Mouse (Mus musculus): ENCODE measurements at regions not wholly inside any gene's neighbourhood (a gene's known extent, or its start where the extent isn't known, plus 50 kb on each side); places are given as distances from the start of the nearest gene placed in this dataset.

GRCm38 (mm10) chr1:184402985-184403384, 329.4 kb downstream of the Hlx start:
- DNase-seq (ENCODE audit: extremely low read depth, low read depth), result no peak

DNA sequence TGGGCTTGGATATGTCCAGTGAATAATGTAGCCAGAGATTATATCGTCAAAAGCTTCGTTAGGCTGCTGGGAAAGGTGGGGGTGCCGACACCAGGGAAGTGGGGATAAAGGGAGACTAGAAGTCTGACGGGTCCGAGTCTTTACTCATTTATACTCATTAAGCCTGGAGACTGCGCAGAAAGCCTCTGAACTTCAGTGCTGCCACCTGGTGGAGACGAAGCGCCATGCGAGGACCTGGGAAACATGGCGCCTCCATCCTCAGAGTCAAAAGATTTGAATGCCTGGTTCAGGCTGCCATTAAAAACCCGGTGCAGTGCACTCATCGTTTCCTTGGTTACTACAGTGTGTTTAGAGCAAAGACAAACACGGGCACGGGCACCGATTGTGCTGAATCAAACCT, 337.2 kb downstream of the Hlx start:
- no peak for DNase-seq (ENCODE audit: extremely low read depth, low read depth)

GRCm38 (mm10) chr1:184394559-184395194, 337.7 kb downstream of the Hlx start:
- DNase-seq (ENCODE audit: extremely low read depth, low read depth), result no peak

- DNase-seq (ENCODE audit: extremely low read depth, low read depth), result no peak
These were observed 348.2 kb downstream of the Hlx start for GRCm38 (mm10) chr1:184384088-184384823.

GRCm38 (mm10) chr1:184378665-184379064, 344.6 kb upstream of the 1700056E22Rik start:
- no peak for DNase-seq (ENCODE audit: extremely low read depth, low read depth)

DNA sequence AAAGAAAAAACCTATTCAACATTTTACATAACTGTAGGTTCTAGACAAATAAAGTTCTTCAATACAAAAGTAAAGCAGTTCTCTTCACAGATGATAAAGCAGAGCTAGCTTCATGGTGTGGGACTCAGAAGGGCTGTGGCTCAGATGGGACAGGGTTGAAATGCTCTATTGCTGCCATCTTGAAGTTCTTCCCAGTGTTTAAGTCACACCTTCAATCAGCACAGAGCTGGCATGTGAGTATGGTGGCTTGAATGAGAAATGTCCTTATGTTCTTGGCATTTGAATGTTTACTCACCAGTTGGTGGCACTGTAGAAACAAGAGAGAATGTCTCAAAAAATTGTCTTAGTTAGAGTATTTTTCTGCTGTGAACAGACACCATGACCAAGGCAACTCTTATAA, 330.9 kb upstream of the 1700056E22Rik start:
- no peak for DNase-seq (ENCODE audit: extremely low read depth, low read depth)

DNA sequence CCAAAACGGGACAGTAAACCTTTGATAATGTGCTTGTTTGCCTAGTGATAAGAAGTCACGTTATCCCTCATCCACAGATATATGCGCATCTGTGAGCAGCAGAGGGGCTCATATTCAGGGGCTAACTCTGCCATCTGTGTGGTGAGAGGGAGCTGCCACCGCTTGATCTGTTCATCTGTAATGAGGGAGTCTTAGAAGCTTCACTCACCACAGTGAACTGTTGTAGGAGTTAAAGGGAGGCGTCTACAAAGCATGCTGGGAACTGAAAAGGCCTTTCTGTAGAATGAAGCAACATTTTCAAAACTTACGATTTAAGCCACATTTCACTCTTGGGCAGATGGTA, 324.1 kb upstream of the 1700056E22Rik start:
- no peak for DNase-seq (ENCODE audit: extremely low read depth, low read depth)

DNA sequence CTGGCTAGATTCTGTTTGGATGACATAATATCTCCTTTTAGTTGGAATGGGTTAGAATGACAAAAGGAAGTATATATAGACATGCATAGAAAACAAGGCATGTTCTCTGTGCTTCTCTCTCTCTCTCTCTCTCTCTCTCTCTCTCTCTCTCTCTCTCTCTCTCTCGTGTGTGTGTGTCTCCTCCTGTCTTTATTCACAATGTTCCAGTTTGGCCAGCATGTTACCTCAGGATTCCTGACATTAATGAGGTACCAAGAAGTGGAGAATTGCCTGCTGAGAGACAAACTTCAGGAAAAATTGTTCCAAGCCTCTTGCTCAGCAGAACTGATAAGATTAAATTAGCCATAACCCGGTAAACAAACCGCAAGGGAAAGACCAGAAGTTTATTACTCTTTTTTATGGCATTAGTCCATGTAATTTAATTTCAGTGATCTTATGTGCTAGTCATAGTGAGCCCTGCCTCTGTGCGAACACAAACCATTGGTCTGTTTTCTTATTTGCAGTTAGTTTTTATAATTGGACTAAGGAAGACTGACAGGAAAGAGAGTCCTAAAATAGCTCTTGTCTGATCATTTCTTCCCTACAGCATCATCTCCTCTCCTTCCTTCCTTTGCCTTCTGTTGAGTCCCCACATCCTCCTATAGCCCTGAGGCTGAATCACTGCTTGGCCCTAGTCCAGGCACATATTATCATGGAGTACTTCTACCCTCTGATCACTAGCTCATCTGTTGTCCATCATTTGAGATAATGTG, 323.5 kb upstream of the 1700056E22Rik start:
- DNase-seq (ENCODE audit: extremely low read depth, low read depth), result no peak

DNA sequence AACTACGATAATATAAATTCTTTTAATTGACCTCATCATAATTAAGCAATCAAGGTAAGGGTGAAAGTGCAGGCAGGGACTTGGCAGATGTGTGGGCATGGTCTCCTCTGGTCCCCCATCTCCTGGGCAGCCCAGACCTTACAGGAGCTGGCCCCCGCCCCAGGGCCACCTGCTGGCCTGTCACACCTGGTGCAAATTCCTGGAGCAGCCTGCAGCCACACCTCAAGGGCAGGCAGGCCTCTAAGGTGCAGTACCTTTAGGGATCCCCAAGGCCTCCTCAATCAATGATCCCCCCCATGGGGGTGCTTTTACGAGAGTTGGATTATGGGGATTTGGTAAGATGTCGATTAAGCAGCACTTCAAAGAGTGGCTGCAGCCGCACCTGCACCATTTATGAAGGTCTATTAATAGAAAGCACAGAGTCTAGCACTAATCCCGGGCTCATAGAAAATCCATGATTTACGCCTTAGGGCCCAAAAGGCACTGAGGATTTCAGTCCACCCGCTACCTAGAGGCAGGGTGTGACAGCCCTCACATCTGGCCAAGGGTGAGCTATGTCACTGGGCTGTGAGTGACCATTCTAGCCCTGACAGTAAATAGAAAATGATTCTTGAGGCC, 319.8 kb upstream of the 1700056E22Rik start:
- no peak for DNase-seq (ENCODE audit: extremely low read depth, low read depth)

GRCm38 (mm10) chr1:184351760-184352159, 317.7 kb upstream of the 1700056E22Rik start:
- no peak for DNase-seq (ENCODE audit: extremely low read depth, low read depth)

GRCm38 (mm10) chr1:184344829-184345228, 310.7 kb upstream of the 1700056E22Rik start:
- DNase-seq (ENCODE audit: extremely low read depth, low read depth), result no peak

- DNase-seq (ENCODE audit: extremely low read depth, low read depth), result no peak
These were observed 301.9 kb upstream of the 1700056E22Rik start for GRCm38 (mm10) chr1:184335952-184336351.

- no peak for DNase-seq (ENCODE audit: extremely low read depth, low read depth)
These were observed 301.2 kb upstream of the 1700056E22Rik start for GRCm38 (mm10) chr1:184335281-184335680.

DNA sequence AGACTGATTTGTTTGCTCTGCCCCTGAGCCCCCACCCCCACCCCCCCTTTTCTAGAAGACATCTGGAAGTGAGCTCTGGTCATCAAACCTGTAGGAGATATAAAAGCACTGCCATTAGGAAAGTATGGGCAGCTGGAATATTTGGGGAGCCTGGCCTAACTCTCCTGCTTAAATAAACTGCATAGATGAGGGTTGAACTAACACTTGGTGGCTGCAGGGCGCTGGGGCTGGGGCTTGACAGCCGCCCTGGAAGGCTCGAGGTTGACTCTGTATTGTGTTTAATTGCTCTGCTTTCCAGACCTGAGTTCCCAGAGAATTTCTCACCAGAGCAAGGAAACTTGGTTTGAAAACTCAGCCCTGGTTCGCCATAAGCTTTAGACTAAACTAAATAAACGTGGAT, 300.7 kb upstream of the 1700056E22Rik start:
- no peak for DNase-seq (ENCODE audit: extremely low read depth, low read depth)

GRCm38 (mm10) chr1:184333086-184333485, 299.0 kb upstream of the 1700056E22Rik start:
- DNase-seq (ENCODE audit: extremely low read depth, low read depth), result no peak

- no peak for DNase-seq (ENCODE audit: extremely low read depth, low read depth)
These were observed 296.6 kb upstream of the 1700056E22Rik start for GRCm38 (mm10) chr1:184330516-184331350.

DNA sequence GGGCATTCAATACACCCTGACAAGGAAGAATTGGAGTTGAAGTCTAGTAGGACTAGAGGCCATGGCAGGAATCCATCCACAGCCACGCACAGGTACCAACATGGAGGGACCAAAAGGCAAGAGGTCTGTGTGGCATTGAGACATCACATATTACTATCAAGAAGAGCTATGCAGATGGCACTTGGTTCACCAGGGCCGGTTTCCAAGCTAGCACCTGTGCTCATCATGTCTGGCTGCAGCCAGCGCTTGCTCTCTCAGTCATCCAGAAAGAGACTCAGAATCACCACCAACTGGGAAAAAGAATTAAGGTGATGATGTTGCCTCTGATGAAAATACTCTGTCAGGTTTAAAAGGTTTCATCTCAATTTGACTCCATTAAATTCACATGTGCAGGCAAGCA, 292.1 kb upstream of the 1700056E22Rik start:
- DNase-seq (ENCODE audit: extremely low read depth, low read depth), result no peak

DNA sequence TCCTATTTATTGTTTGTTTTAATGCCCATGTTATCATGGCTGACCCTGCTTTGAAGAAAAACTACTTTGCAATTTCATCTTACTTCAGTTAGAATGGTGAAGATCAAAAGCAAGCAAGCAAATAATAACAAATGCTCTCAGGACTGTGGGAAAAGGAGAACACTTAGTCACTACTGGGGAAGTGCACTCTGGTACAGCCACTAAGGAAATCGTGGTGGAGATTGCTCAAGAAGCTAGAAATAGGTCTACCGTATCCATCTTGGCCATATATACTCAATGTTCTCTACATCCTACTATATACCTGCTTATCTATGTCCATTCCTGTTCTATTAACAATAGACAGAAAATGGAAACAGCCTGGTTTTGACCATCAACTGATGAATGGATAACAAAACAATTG, 290.1 kb upstream of the 1700056E22Rik start:
- no peak for DNase-seq (ENCODE audit: extremely low read depth, low read depth)

DNA sequence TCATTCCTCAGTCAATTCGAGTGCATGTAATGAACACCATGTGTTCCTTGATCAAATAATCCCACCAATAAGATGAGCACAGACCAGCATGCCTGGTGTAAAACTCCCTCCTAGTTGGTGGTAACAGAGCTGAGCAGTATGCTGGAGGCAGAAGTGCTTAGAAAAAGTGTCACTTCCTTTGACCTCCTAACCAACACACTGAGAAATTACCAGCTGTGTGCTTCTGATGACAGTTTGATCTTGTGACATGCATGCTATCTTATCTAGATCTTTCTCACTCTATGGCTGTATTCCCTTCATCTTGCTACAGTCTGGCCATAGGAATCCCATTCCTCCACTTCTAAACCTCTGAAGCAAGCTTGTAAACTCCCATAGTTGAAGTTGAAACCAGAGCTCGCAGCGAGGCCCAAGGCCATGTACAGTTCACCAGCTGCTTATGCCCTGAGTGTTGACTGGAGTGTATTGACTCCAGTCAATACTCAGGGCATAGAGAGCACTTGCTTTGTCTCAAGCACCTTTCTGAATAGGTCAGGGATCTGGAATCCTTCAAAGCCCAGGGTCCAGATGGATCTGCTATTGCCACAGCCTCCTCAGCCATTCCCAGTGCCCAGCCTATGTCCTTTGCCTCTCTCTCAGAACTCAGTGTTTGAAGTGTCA, 286.5 kb upstream of the 1700056E22Rik start:
- DNase-seq (ENCODE audit: extremely low read depth, low read depth), result no peak

DNA sequence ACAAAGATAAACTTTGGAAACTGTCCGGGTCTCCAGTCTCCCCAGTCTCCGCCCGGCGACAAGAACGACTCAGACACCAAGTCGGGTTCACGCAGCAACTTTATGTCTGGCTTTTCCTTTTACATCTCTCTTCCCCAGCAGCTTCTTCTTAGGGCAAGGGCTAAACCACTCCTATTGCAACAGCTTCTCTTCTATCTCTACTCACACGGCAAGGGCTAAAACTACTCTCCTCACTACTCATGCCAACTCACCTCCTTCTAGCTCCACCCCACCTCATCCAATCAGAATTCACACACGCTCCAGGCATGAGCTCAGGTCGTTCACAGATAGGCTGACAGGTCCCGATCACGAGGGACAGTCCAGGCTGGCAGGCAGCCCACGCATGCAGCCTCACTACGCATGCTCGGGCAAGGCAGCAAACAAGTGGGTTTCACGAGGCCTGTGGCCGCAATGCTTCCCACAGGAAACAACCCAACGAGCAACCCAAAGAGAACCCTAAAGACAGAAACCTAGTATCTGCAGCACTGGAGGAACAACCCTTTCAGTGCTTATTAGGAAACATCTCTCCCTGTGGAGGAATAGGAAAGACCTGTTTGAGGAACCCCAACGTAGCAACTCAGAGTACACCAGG, 276.2 kb upstream of the 1700056E22Rik start:
- no peak for DNase-seq (ENCODE audit: extremely low read depth, low read depth)
